Comparison of ENCODE assay signal across 8 mouse cellular contexts in the genomic region with DNA sequence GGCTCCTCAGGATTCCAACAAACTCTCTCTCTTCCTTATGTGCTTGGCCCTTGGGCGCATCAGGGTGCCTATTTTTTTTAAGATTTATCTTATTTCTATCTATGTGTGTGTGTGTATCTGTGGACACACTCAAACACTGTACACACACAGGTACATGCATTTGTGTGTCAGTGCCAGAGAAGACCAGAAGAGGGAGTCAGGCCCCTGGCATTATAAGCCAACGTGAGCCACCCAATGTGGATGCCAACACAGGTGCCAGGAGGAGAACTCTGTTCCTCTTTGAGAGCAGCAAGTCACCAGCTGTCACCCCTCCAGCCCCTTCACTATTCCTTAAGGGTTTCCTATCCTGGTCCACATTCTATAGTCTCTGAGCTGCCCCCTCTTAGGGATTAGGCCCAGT. TPM values are rescaled to one million over a fixed set of nuclear protein-coding genes. Genes with fewer than 3 reads are reported as not detected.
DNase-seq lines count a peak whose midpoint lies in the region; ATAC-seq lines count a peak whose summit lies in the region.

No protein-coding gene starts in this region.

- DNase-seq in frontal cortex, postnatal 10 days (ENCODE audit: low spot score in 2 of 2), result no peak
- peak; percentile 76 for DNase-seq in CD4-positive, CD25-positive, alpha-beta regulatory T cell, adult 2 months (ENCODE audit: low read depth, low spot score)
- DNase-seq in ovary, postnatal 36 days (ENCODE audit: low spot score), result no peak
- no peak for DNase-seq in layer of hippocampus, postnatal 36 days
- no peak for DNase-seq in right cerebral cortex, adult 2 months (ENCODE audit: low spot score in 2 of 2)

- ATAC-seq in frontal cortex, adult (ENCODE audit: low TSS enrichment), result 0 out of 2 replicates have a peak, but pooled peaks have one; percentile 32
- ATAC-seq in erythroid progenitor cell, adult 5-6 weeks (replicated peaks; ENCODE audit: low FRiP score, poor library complexity, severe bottlenecking), result peak; percentile 88
- peak; percentile 89 for ATAC-seq in megakaryocyte, adult 5-6 weeks (ENCODE audit: poor library complexity, severe bottlenecking)

RNA-seq across cellular contexts. Expression of gene Dyrk3, which starts 19.1 kb away (rescaled TPM):
- total RNA-seq in erythroid progenitor cell, adult 5-6 weeks (2015; ENCODE audit: low replicate concordance), result 25.2 and 25.9 TPM in 2 replicates
- total RNA-seq in erythroid progenitor cell, adult 5-6 weeks (2017; ENCODE audit: low replicate concordance), result 14.4 and 23.5 TPM in 2 replicates
- 3.4 and 4.6 TPM in 2 replicates for total RNA-seq in megakaryocyte, adult 5-6 weeks (2015)
- 4.1 and 4.8 TPM in 2 replicates for total RNA-seq in megakaryocyte, adult 5-6 weeks (2017)
- 10 to 100 TPM; 19.6 to 19.9 TPM for total RNA-seq in layer of hippocampus, postnatal 36 days (2021)

RNA-seq across cellular contexts. Expression of gene Mapkapk2, which starts 21.4 kb away (rescaled TPM):
- total RNA-seq in erythroid progenitor cell, adult 5-6 weeks (2015; ENCODE audit: low replicate concordance), result 30.3 and 36.9 TPM in 2 replicates
- total RNA-seq in erythroid progenitor cell, adult 5-6 weeks (2017; ENCODE audit: low replicate concordance), result 16.0 and 23.2 TPM in 2 replicates
- 210 and 215 TPM in 2 replicates for total RNA-seq in megakaryocyte, adult 5-6 weeks (2015)
- 210 and 216 TPM in 2 replicates for total RNA-seq in megakaryocyte, adult 5-6 weeks (2017)
- total RNA-seq in layer of hippocampus, postnatal 36 days (2021), result 10 to 100 TPM; 26.6 to 32.4 TPM

RNA-seq across cellular contexts. Expression of gene Eif2d, which starts 34.0 kb away (rescaled TPM):
- total RNA-seq in erythroid progenitor cell, adult 5-6 weeks (2015; ENCODE audit: low replicate concordance), result 28.1 and 29.6 TPM in 2 replicates
- total RNA-seq in erythroid progenitor cell, adult 5-6 weeks (2017; ENCODE audit: low replicate concordance), result 14.4 and 19.4 TPM in 2 replicates
- total RNA-seq in megakaryocyte, adult 5-6 weeks (2015), result 28.7 and 31.0 TPM in 2 replicates
- 23.1 and 24.5 TPM in 2 replicates for total RNA-seq in megakaryocyte, adult 5-6 weeks (2017)
- 10 to 100 TPM; 36.6 to 41.2 TPM for total RNA-seq in layer of hippocampus, postnatal 36 days (2021)

Comparison
In these comparisons a context has a peak if more than half of its experiments do, and no peak if none do; other contexts are left out.
1. ATAC-seq: peak in every context shown above with its lines; median percentile 89 in megakaryocyte, adult 5-6 weeks; 88 in erythroid progenitor cell, adult 5-6 weeks; 32 in frontal cortex, adult.
2. RNA of gene Mapkapk2, which starts 21.4 kb away (total RNA-seq): 210 to 216 TPM in megakaryocyte, adult 5-6 weeks; 16.0 to 36.9 TPM in erythroid progenitor cell, adult 5-6 weeks and 26.6 to 32.4 TPM in layer of hippocampus, postnatal 36 days; every median in the first group is over 4 times any median in the second.